Comparison of ENCODE assay signal across 8 mouse cellular contexts in the genomic region with DNA sequence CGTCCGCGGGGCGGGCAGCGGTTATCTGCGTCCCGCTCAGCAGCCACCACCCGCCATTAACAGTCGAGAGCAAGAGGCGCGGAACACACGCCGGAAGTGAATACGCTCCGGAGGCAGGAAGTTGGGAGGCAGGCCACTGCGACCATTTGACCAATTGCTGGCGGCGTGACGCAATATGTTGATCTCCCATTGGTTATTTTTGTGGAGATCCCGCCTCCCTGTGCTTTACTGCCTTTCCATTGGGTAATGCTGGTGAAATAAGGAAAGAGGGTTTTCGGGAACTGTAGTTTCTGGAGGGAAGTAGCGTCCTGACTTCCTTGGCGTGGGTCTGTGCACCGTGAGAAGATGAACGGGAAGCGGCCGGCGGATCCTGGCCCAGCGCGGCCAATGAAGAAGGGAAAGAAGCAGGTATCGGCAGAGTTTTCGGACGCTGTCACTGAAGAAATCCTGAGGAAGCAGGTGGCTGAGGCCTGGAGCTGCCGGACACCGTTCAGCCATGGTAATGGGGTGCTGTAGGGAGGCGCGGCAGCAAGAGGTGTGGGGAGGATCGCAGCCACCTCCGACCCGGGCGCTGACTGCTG. TPM values are rescaled to one million over a fixed set of nuclear protein-coding genes. Genes with fewer than 3 reads are reported as not detected.
DNase-seq lines count a peak whose midpoint lies in the region; ATAC-seq and TF ChIP-seq lines count a peak whose summit lies in the region.

A gene (minus strand): TSS at position 88 of the 581 bp plus-strand sequence.
A gene (plus strand): TSS at position 255 of the 581 bp plus-strand sequence.

- no peak for TF ChIP-seq EP300 in CH12.LX (IDR thresholded peaks at IDR 0.05; ENCODE audit: low read length)

- peaks cover 10 to 29% of the 10 kb centered on the region in 2 experiments for H3K36me3 ChIP-seq in CH12.LX (replicated peaks in 1 of 2; ENCODE audit: control insufficient read depth in 1 of 2, insufficient read depth in 1 of 2, low read length in 1 of 2)
- H3K36me3 ChIP-seq in forebrain, embryonic 11.5 days (ENCODE audit: control insufficient read depth, insufficient read depth, low read length) = no peaks in the 10 kb centered on the region
- no peaks in the 10 kb centered on the region; the same call in 1 of the 2 replicates for H3K36me3 ChIP-seq in heart, embryonic 16.5 days (ENCODE audit: control insufficient read depth, insufficient read depth)
- H3K36me3 ChIP-seq in liver, embryonic 15.5 days (replicated peaks) = peaks cover under 1% of the 10 kb centered on the region; the same call in 1 of the 2 replicates
- no peaks in the 10 kb centered on the region for H3K36me3 ChIP-seq in neural tube, embryonic 12.5 days

- H3K27me3 ChIP-seq in CH12.LX (replicated peaks) = no peaks in the 10 kb centered on the region
- H3K27me3 ChIP-seq in forebrain, embryonic 11.5 days (ENCODE audit: control insufficient read depth, insufficient read depth, low read length) = no peaks in the 10 kb centered on the region
- H3K27me3 ChIP-seq in heart, embryonic 16.5 days (ENCODE audit: control insufficient read depth, insufficient read depth, low read length) = no peaks in the 10 kb centered on the region
- no peaks in the 10 kb centered on the region for H3K27me3 ChIP-seq in liver, embryonic 15.5 days
- no peaks in the 10 kb centered on the region for H3K27me3 ChIP-seq in neural tube, embryonic 12.5 days (replicated peaks)

- in situ Hi-C loops in CH12.LX (cut with MboI; ENCODE audit: low pct_ligation_motif_present, low pct_unique_long_range_greater_than_20kb, low sequenced_read_pairs) = no loop called here

- no peak for TF ChIP-seq RAD21 in CH12.LX (IDR thresholded peaks at IDR 0.05; ENCODE audit: low read depth, low read length)

- peak; percentile 91 for TF ChIP-seq POLR2A in CH12.LX (IDR thresholded peaks at IDR 0.05; ENCODE audit: low read depth, low read length)

- H3K4me2 ChIP-seq in CH12.LX (ENCODE audit: insufficient read depth, low read depth, poor library complexity, severe bottlenecking) = peak within 1 kb of the TSS; percentile 99
- peak within 1 kb of the TSS; percentile 73 for H3K4me2 ChIP-seq in forebrain, embryonic 11.5 days (ENCODE audit: low read depth, low read length, severe bottlenecking)
- H3K4me2 ChIP-seq in heart, embryonic 16.5 days (ENCODE audit: low read depth, low read length) = peak within 1 kb of the TSS; percentile 92
- peak within 1 kb of the TSS; percentile 79 for H3K4me2 ChIP-seq in liver, embryonic 15.5 days
- peak within 1 kb of the TSS; percentile 77 for H3K4me2 ChIP-seq in neural tube, embryonic 12.5 days (replicated peaks)

- peak within 1 kb of the TSS; percentile 84 to 99 (median 92) for H3K4me3 ChIP-seq in CH12.LX (replicated peaks in 1 of 3; ENCODE audit: low read depth in 2 of 3, low read length in 2 of 3, poor library complexity in 1 of 3)
- H3K4me3 ChIP-seq in forebrain, embryonic 11.5 days (ENCODE audit: low read depth, low read length) = peak within 1 kb of the TSS; percentile 44
- peak within 1 kb of the TSS; percentile 96 for H3K4me3 ChIP-seq in heart, embryonic 16.5 days (ENCODE audit: low read length)
- H3K4me3 ChIP-seq in liver, embryonic 15.5 days (replicated peaks) = peak within 1 kb of the TSS; percentile 71
- peak within 1 kb of the TSS; percentile 72 for H3K4me3 ChIP-seq in neural tube, embryonic 12.5 days

- H3K27ac ChIP-seq in CH12.LX (ENCODE audit: insufficient read depth, low read depth) = peak within 1 kb of the TSS; percentile 63
- H3K27ac ChIP-seq in forebrain, embryonic 11.5 days (ENCODE audit: low read depth, low read length) = peak within 1 kb of the TSS; percentile 67; the same call in 1 of the 2 replicates
- peak within 1 kb of the TSS; percentile 84 for H3K27ac ChIP-seq in heart, embryonic 16.5 days (ENCODE audit: low read length)
- peak within 1 kb of the TSS; percentile 88 for H3K27ac ChIP-seq in liver, embryonic 15.5 days (replicated peaks)
- H3K27ac ChIP-seq in neural tube, embryonic 12.5 days = no peak within 1 kb of the TSS

- H3K4me1 ChIP-seq in CH12.LX (ENCODE audit: control insufficient read depth in 1 of 2, insufficient read depth in 2 of 2) = peaks cover 9 to 41% of the 10 kb centered on the region in 2 experiments
- H3K4me1 ChIP-seq in forebrain, embryonic 11.5 days (replicated peaks; ENCODE audit: control insufficient read depth, insufficient read depth, low read length) = peaks cover 12% of the 10 kb centered on the region
- H3K4me1 ChIP-seq in heart, embryonic 16.5 days (ENCODE audit: control insufficient read depth, insufficient read depth, low read length) = peaks cover 22% of the 10 kb centered on the region
- H3K4me1 ChIP-seq in liver, embryonic 15.5 days (replicated peaks) = peaks cover 44% of the 10 kb centered on the region
- H3K4me1 ChIP-seq in neural tube, embryonic 12.5 days = peaks cover 22% of the 10 kb centered on the region

- no peaks in the 10 kb centered on the region for H3K9me3 ChIP-seq in CH12.LX (replicated peaks; ENCODE audit: low read length)
- no peaks in the 10 kb centered on the region for H3K9me3 ChIP-seq in forebrain, embryonic 11.5 days (ENCODE audit: control insufficient read depth, low read length)
- H3K9me3 ChIP-seq in heart, embryonic 16.5 days (replicated peaks; ENCODE audit: control insufficient read depth, low read length) = no peaks in the 10 kb centered on the region
- H3K9me3 ChIP-seq in liver, embryonic 15.5 days (replicated peaks) = no peaks in the 10 kb centered on the region
- H3K9me3 ChIP-seq in neural tube, embryonic 12.5 days = no peaks in the 10 kb centered on the region

- H3K79me2 ChIP-seq in CH12.LX (replicated peaks; ENCODE audit: control insufficient read depth, extremely low read depth, insufficient read depth, poor library complexity, severe bottlenecking) = peaks cover 51% of the 10 kb centered on the region

- WGBS in forebrain, embryonic 11.5 days = under 1% methylated on average over 41 of the region's 41 CpGs
- under 1% methylated on average over 37 of the region's 41 CpGs for WGBS in heart, embryonic 16.5 days
- WGBS in liver, embryonic 15.5 days (ENCODE audit: insufficient replicate concordance) = under 1% methylated on average over 41 of the region's 41 CpGs
- under 1% methylated on average over 41 of the region's 41 CpGs for WGBS in neural tube, embryonic 12.5 days

- H3K9ac ChIP-seq in CH12.LX (ENCODE audit: insufficient read depth, low read depth) = peak within 1 kb of the TSS; percentile 97
- H3K9ac ChIP-seq in forebrain, embryonic 11.5 days (ENCODE audit: low read length) = peak within 1 kb of the TSS; percentile 77
- peak within 1 kb of the TSS; percentile 85 for H3K9ac ChIP-seq in heart, embryonic 16.5 days (ENCODE audit: low read length)
- peak within 1 kb of the TSS; percentile 69 for H3K9ac ChIP-seq in liver, embryonic 15.5 days
- H3K9ac ChIP-seq in neural tube, embryonic 12.5 days = peak within 1 kb of the TSS; percentile 63

- dilution Hi-C loops in CH12.LX (cut with MboI; ENCODE audit: extremely low pct_ligation_motif_present, extremely low pct_unique_long_range_greater_than_20kb, low sequenced_read_pairs) = no loop called here

- peak; percentile 99 for ATAC-seq in forebrain, embryonic 11.5 days (replicated peaks; ENCODE audit: low FRiP score)
- ATAC-seq in heart, embryonic 16.5 days (replicated peaks; ENCODE audit: extremely low read depth, insufficient read depth, low FRiP score) = peak; percentile 99
- ATAC-seq in liver, embryonic 15.5 days (ENCODE audit: insufficient read depth) = peak; percentile 96
- ATAC-seq in neural tube, embryonic 12.5 days (ENCODE audit: low FRiP score, low read depth) = peak; percentile 99

- peak; percentile 99 for DNase-seq in CH12.LX (ENCODE audit: extremely low read depth)
- DNase-seq in c-Kit-positive CD71-positive TER-119-negative erythroid progenitor cells, embryonic 14.5 days (ENCODE audit: low read depth) = peak; percentile 99
- peak; percentile 95 for DNase-seq in forebrain, embryonic 11.5 days (ENCODE audit: low spot score)
- peak; percentile 93 to 97 for DNase-seq in kidney, postnatal 36 days
- peak; percentile 99 for DNase-seq in telencephalon, adult 2 months (ENCODE audit: low read depth, low spot score)

- no peak for TF ChIP-seq CTCF in CH12.LX (conservative IDR thresholded peaks at IDR 0.05 in 1 of 2, IDR thresholded peaks at IDR 0.05 in 1 of 2; ENCODE audit: low read depth in 2 of 2, low read length in 2 of 2)

TF ChIP-seq in CH12.LX, 34 proteins besides CTCF, POLR2A, EP300 and RAD21 (continues in another document):
- peak; percentile 51; the same call in 1 of the 2 replicates for TF ChIP-seq NRF1 (IDR thresholded peaks at IDR 0.05; ENCODE audit: low read depth, low read length)
- TF ChIP-seq IRF4 (IDR thresholded peaks at IDR 0.05; ENCODE audit: low read depth, low read length) = no peak; the same call in 1 of the 2 replicates
- TF ChIP-seq BHLHE40 (IDR thresholded peaks at IDR 0.05; ENCODE audit: low read depth, low read length) = no peak
- TF ChIP-seq MYC (IDR thresholded peaks at IDR 0.05; ENCODE audit: low read depth, low read length) = peak; percentile 52; the same call in 1 of the 2 replicates
- no peak for TF ChIP-seq MAFK (IDR thresholded peaks at IDR 0.05; ENCODE audit: insufficient replicate concordance, low read length)
- no peak for TF ChIP-seq ZNF384 (IDR thresholded peaks at IDR 0.05; ENCODE audit: low read depth, low read length)
- TF ChIP-seq CHD2 (IDR thresholded peaks at IDR 0.05; ENCODE audit: low read length) = peak; percentile 98
- TF ChIP-seq GABPA (IDR thresholded peaks at IDR 0.05; ENCODE audit: insufficient replicate concordance, low read depth, low read length) = peak; percentile 61; the same call in 1 of the 2 replicates
- TF ChIP-seq KAT2A (IDR thresholded peaks at IDR 0.05; ENCODE audit: insufficient replicate concordance, low read length) = peak; percentile 98

RNA-seq across cellular contexts. Expression of the first gene that starts in this region (rescaled TPM):
- 138 and 142 TPM in 2 replicates for total RNA-seq in CH12.LX (2012; rRNA removed)
- 247 and 282 TPM in 2 replicates for total RNA-seq in CH12.LX (2014; rRNA removed)
- 78.3 and 91.0 TPM in 2 replicates for polyA plus RNA-seq in CH12.LX (2012; ENCODE audit: insufficient read length, low read depth)
- polyA plus RNA-seq in forebrain, embryonic 11.5 days (2014; fragmentation: Nextera tagmentation; extraction: Ambion mirVana) = 195 and 201 TPM in 2 replicates
- 64.5 and 76.9 TPM in 2 replicates for polyA plus RNA-seq in heart, embryonic 16.5 days (2015; fragmentation: Nextera tagmentation; extraction: Ambion mirVana)
- 70.5 and 74.4 TPM in 2 replicates for polyA plus RNA-seq in liver, embryonic 15.5 days (2015; fragmentation: Nextera tagmentation; extraction: Ambion mirVana)
- 133 and 135 TPM in 2 replicates for polyA plus RNA-seq in neural tube, embryonic 12.5 days (2016; fragmentation: Nextera tagmentation; extraction: Ambion mirVana)

RNA-seq across cellular contexts. Expression of the second gene that starts in this region (rescaled TPM):
- total RNA-seq in CH12.LX (2012; rRNA removed) (16.6 and 20.1 TPM in 2 replicates), CH12.LX (2014; rRNA removed) (23.4 and 26.9 TPM in 2 replicates)
- polyA plus RNA-seq in CH12.LX (2012; ENCODE audit: insufficient read length, low read depth) = 30.5 and 31.9 TPM in 2 replicates
- polyA plus RNA-seq in forebrain, embryonic 11.5 days (2014; fragmentation: Nextera tagmentation; extraction: Ambion mirVana) = 16.3 and 18.7 TPM in 2 replicates
- polyA plus RNA-seq in heart, embryonic 16.5 days (2015; fragmentation: Nextera tagmentation; extraction: Ambion mirVana) = 11.1 and 12.2 TPM in 2 replicates
- 4.2 and 4.9 TPM in 2 replicates for polyA plus RNA-seq in liver, embryonic 15.5 days (2015; fragmentation: Nextera tagmentation; extraction: Ambion mirVana)
- 13.5 and 15.9 TPM in 2 replicates for polyA plus RNA-seq in neural tube, embryonic 12.5 days (2016; fragmentation: Nextera tagmentation; extraction: Ambion mirVana)

Comparison
In these comparisons a context has a peak if more than half of its experiments do, and no peak if none do; other contexts are left out.
1. H3K4me3 ChIP-seq: peak in every context shown above with its lines; median percentile 96 in heart, embryonic 16.5 days; 92 in CH12.LX; 72 in neural tube, embryonic 12.5 days; 71 in liver, embryonic 15.5 days; 44 in forebrain, embryonic 11.5 days.